Mouse (Mus musculus) lung, adult 10 weeks (tissue): Measurements from ENCODE around the gene 1700034I23Rik. TPM values are rescaled to one million over a fixed set of nuclear protein-coding genes. Genes with fewer than 3 reads are reported as not detected.

Source experiments
- polyA plus RNA-seq: library from polyadenylated mRNA; stranded (reverse); fragments of 350-450 nt; fragmentation: Illumina TruSeq; extraction: RNeasy Lipid Tissue Mini Kit (QIAGEN cat#74804); gene quantifications from one replicate; pipeline ENCODE4 v1.2.3, GENCODE M21; 2014; ENCODE audit warnings: low read depth, low replicate concordance; ENCODE audit not compliant: insufficient read depth

The 1700034I23Rik gene
- not detected for polyA plus RNA-seq

DNA sequence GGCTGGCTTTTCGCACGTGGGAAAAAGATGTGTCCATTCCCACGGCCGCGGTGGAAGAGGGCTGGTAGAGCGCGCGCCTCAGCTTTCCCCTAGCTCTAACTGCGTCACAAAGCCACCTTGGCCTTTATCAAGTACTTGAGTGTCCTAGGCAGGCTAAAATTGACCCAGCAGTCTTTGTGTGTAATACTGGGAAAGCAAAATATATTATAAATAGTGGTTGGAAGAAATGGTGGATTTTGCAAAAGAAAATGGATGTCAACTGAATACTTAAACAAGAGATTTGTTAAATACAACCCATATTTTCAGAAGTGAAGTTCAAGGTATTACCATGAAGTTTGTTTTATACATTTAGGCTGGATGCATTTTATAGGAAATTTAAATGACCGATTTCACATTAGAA lies at the start of gene 1700034I23Rik:
1700034I23Rik (minus strand) TSS at position 101 of the 400 bp plus-strand sequence.

DNA sequence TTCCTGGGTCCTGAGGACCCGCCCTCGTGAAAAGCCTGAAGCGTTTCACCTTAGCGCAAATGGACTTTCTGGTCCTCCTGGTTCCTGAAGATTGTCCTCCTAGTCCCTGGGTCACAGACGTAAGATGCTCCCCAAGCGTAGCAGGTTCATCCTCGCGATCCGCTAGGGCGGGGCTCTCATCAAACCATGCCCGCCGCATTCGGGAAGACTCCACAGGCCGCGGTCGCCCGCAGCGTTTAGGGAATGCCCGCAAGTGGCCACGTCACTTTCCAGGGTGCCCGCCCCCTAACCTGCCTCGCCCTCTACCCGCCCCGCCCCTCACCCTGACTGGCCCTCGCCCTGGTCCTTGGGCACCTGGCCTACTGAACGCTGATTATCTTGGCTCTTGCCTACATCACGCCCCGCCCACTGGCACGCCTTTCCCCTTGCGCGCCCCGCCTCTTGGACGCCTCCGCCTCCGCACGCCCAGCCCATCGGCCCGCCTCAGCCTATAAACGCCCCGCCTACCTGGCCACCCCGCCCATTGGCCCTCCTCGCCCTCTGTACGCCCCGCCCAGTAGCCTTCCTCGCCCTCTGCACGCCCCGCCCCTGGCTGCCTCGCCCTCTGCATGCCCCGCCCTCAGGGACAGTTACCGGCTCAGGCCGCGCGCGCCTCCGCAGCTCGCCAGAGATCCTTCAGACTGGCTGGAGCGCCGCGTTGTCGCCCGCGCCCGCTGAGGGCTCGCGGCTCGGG lies 47.0 kb upstream of the 1700034I23Rik start, which contains the start of gene Larp1b:
Larp1b (plus strand) TSS at position 659 of the 733 bp plus-strand sequence.

Other genes with a start within 250 kb of the 1700034I23Rik start
- not detected for gene Slc25a31, start 193.7 kb downstream of the 1700034I23Rik start, polyA plus RNA-seq
- gene Hspa4l, start 158.0 kb downstream of the 1700034I23Rik start, polyA plus RNA-seq, result 13.2 TPM
- gene Plk4, start 102.5 kb downstream of the 1700034I23Rik start, polyA plus RNA-seq, result 3.5 TPM
- gene Mfsd8, start 55.7 kb downstream of the 1700034I23Rik start, polyA plus RNA-seq, result 6.2 TPM
- gene Abhd18, start 55.6 kb downstream of the 1700034I23Rik start, polyA plus RNA-seq, result 1.6 TPM
- gene Larp1b, start 47.3 kb upstream of the 1700034I23Rik start, polyA plus RNA-seq, result 16.1 TPM
- gene Pgrmc2, start 180.5 kb upstream of the 1700034I23Rik start, polyA plus RNA-seq, result 32.1 TPM